Mouse (Mus musculus) urinary bladder, postnatal 10 days (tissue): ENCODE results near the gene 6430628N08Rik.

Experiments used
- DNase-seq: peaks from one replicate; pipeline ENCODE4 v3.0.0; 2022; ENCODE audit warnings: low spot score

Gene 6430628N08Rik

GRCm38 (mm10) chr4:115939295-115940102, 49.0 kb downstream of the 6430628N08Rik start, which contains the start of gene Dmbx1:
Gene Dmbx1 (minus strand): TSS chr4:115939926.
- no peak for DNase-seq

- no peak for DNase-seq
Measured at GRCm38 (mm10) chr4:115940681-115941080, 50.2 kb downstream of the 6430628N08Rik start.

GRCm38 (mm10) chr4:115941242-115941820, 50.9 kb downstream of the 6430628N08Rik start:
- DNase-seq = no peak

GRCm38 (mm10) chr4:115943669-115944314, 53.3 kb downstream of the 6430628N08Rik start:
- DNase-seq = no peak
